Mouse (Mus musculus): ENCODE results near the gene Psme4. TPM values are rescaled to one million over a fixed set of nuclear protein-coding genes. Genes with fewer than 3 reads are reported as not detected.

The Psme4 gene
- polyA plus RNA-seq, 1 experiment: 12.8 TPM

DNA sequence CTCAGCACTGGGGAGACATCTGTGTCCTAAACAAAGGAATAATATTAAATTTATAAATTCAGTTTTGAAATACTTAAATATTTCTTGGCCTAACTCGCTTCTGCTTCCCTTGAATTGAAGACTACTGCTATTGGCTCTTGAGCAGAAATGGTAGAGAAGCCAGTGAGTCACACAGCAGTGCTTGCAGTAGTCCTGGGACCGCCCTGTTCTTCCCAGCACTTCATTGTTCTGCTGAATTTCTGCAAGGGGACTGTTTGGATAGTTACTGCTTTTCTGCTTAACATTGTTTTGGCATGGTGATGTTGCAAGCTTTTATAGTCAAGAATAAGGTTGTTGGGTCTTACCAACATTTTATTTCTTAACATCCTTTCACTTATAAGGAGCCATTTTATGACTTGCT is 25.7 kb downstream of the Psme4 start:
- TF ChIP-seq POLR2A (IDR thresholded peaks at IDR 0.05; ENCODE audit: control insufficient read depth, extremely low read depth, insufficient read depth, low read length, poor library complexity): no peak
- no peak for TF ChIP-seq CTCF (IDR thresholded peaks at IDR 0.05; ENCODE audit: borderline replicate concordance, control insufficient read depth, extremely low read depth, insufficient read depth, low read length, poor library complexity)
- Histone ChIP-seq H3K4me3 (ENCODE audit: control insufficient read depth, insufficient read depth, low read length) (no peak overlapping the region), H3K27me3 (ENCODE audit: control insufficient read depth, insufficient read depth, low read length) (no peaks in the 10 kb centered on the region), H3K36me3 (ENCODE audit: control insufficient read depth, insufficient read depth, low read length) (peaks cover 5% of the 10 kb centered on the region; the same call in 1 of the 2 replicates), H3K4me1 (replicated peaks; ENCODE audit: control insufficient read depth, insufficient read depth, low read length) (no peaks in the 10 kb centered on the region), H3K27ac (ENCODE audit: control insufficient read depth, insufficient read depth, low read length) (no peak overlapping the region)
- no peak for DNase-seq
- 94% methylated on average over 2 of the region's 2 CpGs for WGBS

DNA sequence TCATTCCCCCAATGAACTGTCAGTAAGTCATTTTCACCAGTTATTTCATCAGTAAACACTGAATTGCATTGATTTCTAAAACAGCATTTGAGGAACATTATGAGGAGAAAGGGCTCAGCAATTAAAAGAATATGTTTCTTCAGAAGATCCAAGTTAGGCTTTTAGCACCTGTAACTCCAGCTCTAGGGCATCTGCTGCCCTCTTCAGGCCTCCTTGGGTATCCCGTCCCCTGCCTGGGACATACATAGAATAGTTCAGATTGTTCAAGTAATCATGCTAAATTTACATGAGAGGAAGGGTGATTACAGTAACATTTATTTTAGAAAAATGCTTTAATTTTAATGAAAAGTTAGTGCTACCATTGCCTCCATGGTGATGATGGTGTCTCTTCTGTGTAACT is 28.0 kb downstream of the Psme4 start:
- no peaks in the 10 kb centered on the region for H3K4me1 ChIP-seq (replicated peaks; ENCODE audit: control insufficient read depth, insufficient read depth, low read length)
- peak; percentile 58 for DNase-seq
- H3K27me3 ChIP-seq (ENCODE audit: control insufficient read depth, insufficient read depth, low read length): no peaks in the 10 kb centered on the region

DNA sequence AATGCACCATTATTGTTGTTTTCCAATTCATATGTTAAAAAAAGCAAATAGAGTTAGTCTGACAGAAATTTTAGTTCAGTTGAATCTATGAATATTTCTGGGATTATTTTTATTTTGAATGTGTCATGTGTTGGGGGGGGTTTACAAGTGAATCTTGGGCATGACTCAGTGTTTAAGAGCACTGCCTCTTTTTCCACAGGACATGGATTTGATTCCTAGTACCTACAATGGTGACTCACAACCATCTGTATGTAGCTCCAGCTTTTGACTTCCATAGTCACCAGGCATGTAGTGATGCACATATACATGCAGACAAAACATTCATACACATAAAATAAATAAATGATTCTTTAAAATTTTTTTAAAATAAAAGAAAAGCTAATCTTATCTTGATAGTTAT is 28.6 kb downstream of the Psme4 start:
- H3K4me3 ChIP-seq (ENCODE audit: control insufficient read depth, insufficient read depth, low read length): no peak overlapping the region
- H3K27ac ChIP-seq (ENCODE audit: control insufficient read depth, insufficient read depth, low read length): no peak overlapping the region
- no peaks in the 10 kb centered on the region for H3K36me3 ChIP-seq (ENCODE audit: control insufficient read depth, insufficient read depth, low read length)
- DNase-seq: no peak
- peaks cover 2% of the 10 kb centered on the region; the same call in 1 of the 2 replicates for H3K4me1 ChIP-seq (replicated peaks; ENCODE audit: control insufficient read depth, insufficient read depth, low read length)
- TF ChIP-seq POLR2A (IDR thresholded peaks at IDR 0.05; ENCODE audit: control insufficient read depth, extremely low read depth, insufficient read depth, low read length, poor library complexity): no peak
- no peak for TF ChIP-seq CTCF (IDR thresholded peaks at IDR 0.05; ENCODE audit: borderline replicate concordance, control insufficient read depth, extremely low read depth, insufficient read depth, low read length, poor library complexity)
- no peaks in the 10 kb centered on the region for H3K27me3 ChIP-seq (ENCODE audit: control insufficient read depth, insufficient read depth, low read length)

More for the DNA sequence above, 28.0 kb downstream of the Psme4 start:
- no peaks in the 10 kb centered on the region for H3K36me3 ChIP-seq (ENCODE audit: control insufficient read depth, insufficient read depth, low read length)
- no peak overlapping the region for H3K27ac ChIP-seq (ENCODE audit: control insufficient read depth, insufficient read depth, low read length)
- TF ChIP-seq POLR2A (IDR thresholded peaks at IDR 0.05; ENCODE audit: control insufficient read depth, extremely low read depth, insufficient read depth, low read length, poor library complexity): no peak
- no peak for TF ChIP-seq CTCF (IDR thresholded peaks at IDR 0.05; ENCODE audit: borderline replicate concordance, control insufficient read depth, extremely low read depth, insufficient read depth, low read length, poor library complexity)
- H3K4me3 ChIP-seq (ENCODE audit: control insufficient read depth, insufficient read depth, low read length): no peak overlapping the region
- 84% methylated on average over 1 of the region's 1 CpGs for WGBS

DNA sequence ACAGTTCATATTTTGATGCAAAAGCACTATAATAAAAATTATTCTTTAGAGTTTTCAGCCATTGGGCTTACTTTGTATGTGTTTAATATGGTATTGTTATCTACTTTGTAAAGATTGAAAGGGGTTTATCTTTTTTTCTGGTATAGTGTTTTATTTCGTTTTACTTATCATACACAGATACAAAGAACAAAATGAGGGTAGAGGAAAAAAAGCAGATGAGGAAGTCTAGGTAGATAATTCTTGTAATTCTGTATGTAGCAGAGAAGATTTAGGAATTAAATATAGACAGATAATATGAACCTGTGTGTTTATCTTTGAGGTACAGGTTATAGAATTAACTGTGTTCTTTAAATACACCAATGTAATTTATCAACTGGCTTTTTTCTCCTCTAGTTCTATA is 30.9 kb downstream of the Psme4 start:
- no peaks in the 10 kb centered on the region for H3K27me3 ChIP-seq (ENCODE audit: control insufficient read depth, insufficient read depth, low read length)
- H3K27ac ChIP-seq (ENCODE audit: control insufficient read depth, insufficient read depth, low read length): no peak overlapping the region
- H3K4me1 ChIP-seq (replicated peaks; ENCODE audit: control insufficient read depth, insufficient read depth, low read length): peaks cover 3% of the 10 kb centered on the region; the same call in 1 of the 2 replicates
- H3K4me3 ChIP-seq (ENCODE audit: control insufficient read depth, insufficient read depth, low read length): no peak overlapping the region
- no peak for DNase-seq
- no peak for TF ChIP-seq POLR2A (IDR thresholded peaks at IDR 0.05; ENCODE audit: control insufficient read depth, extremely low read depth, insufficient read depth, low read length, poor library complexity)
- TF ChIP-seq CTCF (IDR thresholded peaks at IDR 0.05; ENCODE audit: borderline replicate concordance, control insufficient read depth, extremely low read depth, insufficient read depth, low read length, poor library complexity): no peak
- H3K36me3 ChIP-seq (ENCODE audit: control insufficient read depth, insufficient read depth, low read length): no peaks in the 10 kb centered on the region
- 96% methylated on average over 1 of the region's 1 CpGs for WGBS

DNA sequence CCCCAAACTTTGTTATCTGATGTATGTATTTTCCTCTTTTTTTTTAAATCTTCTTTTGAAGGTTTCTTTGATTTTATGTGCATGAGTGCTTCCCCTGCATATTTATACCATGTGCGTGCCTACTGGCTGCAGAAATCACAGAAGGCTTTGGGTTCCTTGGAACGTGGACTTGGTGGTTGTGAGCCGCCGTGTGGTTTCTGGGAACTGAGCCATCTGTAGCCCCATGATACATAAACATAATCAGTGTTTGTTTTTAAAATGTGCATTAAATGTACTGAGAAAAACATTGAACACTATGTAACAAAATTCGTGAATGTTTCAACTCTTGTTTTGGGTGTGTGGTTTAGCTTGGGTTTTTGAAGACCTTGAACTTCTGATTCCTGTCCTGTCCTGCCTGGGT is 49.6 kb downstream of the Psme4 start:
- H3K4me3 ChIP-seq (ENCODE audit: control insufficient read depth, insufficient read depth, low read length): no peak overlapping the region
- no peak overlapping the region for H3K27ac ChIP-seq (ENCODE audit: control insufficient read depth, insufficient read depth, low read length)
- no peak for TF ChIP-seq POLR2A (IDR thresholded peaks at IDR 0.05; ENCODE audit: control insufficient read depth, extremely low read depth, insufficient read depth, low read length, poor library complexity)
- no peak for TF ChIP-seq CTCF (IDR thresholded peaks at IDR 0.05; ENCODE audit: borderline replicate concordance, control insufficient read depth, extremely low read depth, insufficient read depth, low read length, poor library complexity)
- WGBS: 90% methylated on average over 5 of the region's 5 CpGs
- peaks cover 27% of the 10 kb centered on the region for H3K36me3 ChIP-seq (ENCODE audit: control insufficient read depth, insufficient read depth, low read length)
- H3K4me1 ChIP-seq (replicated peaks; ENCODE audit: control insufficient read depth, insufficient read depth, low read length): no peaks in the 10 kb centered on the region
- no peaks in the 10 kb centered on the region for H3K27me3 ChIP-seq (ENCODE audit: control insufficient read depth, insufficient read depth, low read length)
- no peak for DNase-seq

DNA sequence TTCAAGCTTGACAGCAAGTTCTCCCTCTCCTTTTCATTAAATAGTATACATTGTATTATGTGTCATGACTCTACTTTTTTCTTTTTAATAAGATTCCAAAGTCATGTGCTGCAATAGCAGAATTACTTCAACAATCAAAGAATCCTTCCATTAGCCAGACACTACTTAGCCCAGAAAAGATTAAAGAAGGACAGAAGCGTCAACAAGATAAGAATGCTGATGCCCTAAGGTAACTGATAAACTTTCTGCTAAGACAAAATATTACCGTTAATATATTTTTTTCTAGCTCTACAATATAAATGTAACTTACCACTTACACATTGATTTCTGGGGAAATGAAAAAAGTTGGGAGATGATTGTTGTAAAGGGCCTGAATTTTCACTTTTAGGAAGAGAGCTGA is 67.3 kb downstream of the Psme4 start:
- no peak overlapping the region for H3K4me3 ChIP-seq (ENCODE audit: control insufficient read depth, insufficient read depth, low read length)
- over 99% methylated on average over 2 of the region's 2 CpGs for WGBS
- no peak for TF ChIP-seq POLR2A (IDR thresholded peaks at IDR 0.05; ENCODE audit: control insufficient read depth, extremely low read depth, insufficient read depth, low read length, poor library complexity)
- no peak for TF ChIP-seq CTCF (IDR thresholded peaks at IDR 0.05; ENCODE audit: borderline replicate concordance, control insufficient read depth, extremely low read depth, insufficient read depth, low read length, poor library complexity)
- no peak for DNase-seq
- no peak overlapping the region for H3K27ac ChIP-seq (ENCODE audit: control insufficient read depth, insufficient read depth, low read length)
- no peaks in the 10 kb centered on the region for H3K4me1 ChIP-seq (replicated peaks; ENCODE audit: control insufficient read depth, insufficient read depth, low read length)
- no peaks in the 10 kb centered on the region for H3K27me3 ChIP-seq (ENCODE audit: control insufficient read depth, insufficient read depth, low read length)
- peaks cover 20% of the 10 kb centered on the region; the same call in 1 of the 2 replicates for H3K36me3 ChIP-seq (ENCODE audit: control insufficient read depth, insufficient read depth, low read length)

DNA sequence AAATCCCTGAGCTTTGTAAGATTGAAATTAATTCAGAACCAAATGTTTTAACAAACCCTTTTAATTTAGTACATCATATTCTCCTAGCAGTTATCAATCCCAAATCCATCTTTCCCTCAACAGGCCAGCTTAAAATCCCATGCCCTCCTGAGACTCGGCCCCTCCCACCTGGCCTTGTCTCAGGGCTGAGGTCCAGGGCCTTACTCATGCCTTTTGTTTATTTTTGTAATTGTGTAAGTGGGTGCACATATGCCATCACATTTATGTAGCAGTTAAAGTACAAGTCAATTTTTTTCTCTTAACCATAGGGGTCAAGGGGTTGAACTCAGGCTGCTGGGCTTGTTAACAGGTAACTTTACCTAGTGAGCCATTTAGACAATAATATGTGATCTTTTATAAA is 72.8 kb downstream of the Psme4 start:
- WGBS: 95% methylated on average over 1 of the region's 1 CpGs
- TF ChIP-seq POLR2A (IDR thresholded peaks at IDR 0.05; ENCODE audit: control insufficient read depth, extremely low read depth, insufficient read depth, low read length, poor library complexity): no peak
- TF ChIP-seq CTCF (IDR thresholded peaks at IDR 0.05; ENCODE audit: borderline replicate concordance, control insufficient read depth, extremely low read depth, insufficient read depth, low read length, poor library complexity): no peak
- Histone ChIP-seq H3K4me1 (replicated peaks; ENCODE audit: control insufficient read depth, insufficient read depth, low read length) (no peaks in the 10 kb centered on the region), H3K36me3 (ENCODE audit: control insufficient read depth, insufficient read depth, low read length) (peaks cover 37% of the 10 kb centered on the region; the same call in 1 of the 2 replicates), H3K27me3 (ENCODE audit: control insufficient read depth, insufficient read depth, low read length) (no peaks in the 10 kb centered on the region), H3K27ac (ENCODE audit: control insufficient read depth, insufficient read depth, low read length) (no peak overlapping the region), H3K4me3 (ENCODE audit: control insufficient read depth, insufficient read depth, low read length) (no peak overlapping the region)
- DNase-seq: no peak

Data from thymus, adult 2 months (tissue).